9 mouse cellular contexts compared by ENCODE assay signal in genomic region chr7:112158316-112158741, GRCm38 (mm10). TPM values are rescaled to one million over a fixed set of nuclear protein-coding genes. Genes with fewer than 3 reads are reported as not detected.
DNase-seq lines count a peak whose midpoint lies in the region; ATAC-seq lines count a peak whose summit lies in the region.
"Had no signal": no experiment of that assay in that cellular context is flagged by ENCODE, and none has a peak within 500 bp of the region (broad histone marks: within the 10 kb centered on the region; RNA-seq: fewer than 3 reads in every experiment).

No protein-coding gene starts in this region.

- peaks cover 60% of the 10 kb centered on the region for H3K4me1 ChIP-seq in heart, embryonic 10.5 days
- H3K4me1 ChIP-seq in heart, embryonic 15.5 days (replicated peaks): peaks cover 40% of the 10 kb centered on the region
- peaks cover 55% of the 10 kb centered on the region for H3K4me1 ChIP-seq in limb, embryonic 15.5 days
- peaks cover 5% of the 10 kb centered on the region; the same call in 1 of the 2 replicates for H3K4me1 ChIP-seq in neural tube, embryonic 14.5 days (ENCODE audit: control insufficient read depth, insufficient read depth, low read length)

- peak overlapping the region; percentile 63 for H3K9ac ChIP-seq in heart, embryonic 15.5 days
- peak overlapping the region; percentile 35 for H3K9ac ChIP-seq in limb, embryonic 15.5 days
- H3K9ac ChIP-seq in neural tube, embryonic 14.5 days (replicated peaks; ENCODE audit: low read depth, low read length): peak overlapping the region; percentile 65

- peak; percentile 83 for DNase-seq in heart, embryonic 10.5 days (ENCODE audit: low spot score)
- DNase-seq in heart, postnatal 36 days: no peak
- peak; percentile 54 for DNase-seq in ZHBTc4 (ENCODE audit: low read depth, low spot score)
- DNase-seq in cerebellum, postnatal 4 days (ENCODE audit: low spot score in 2 of 2): no peak
- no peak for DNase-seq in urinary bladder, postnatal 4 days (ENCODE audit: low spot score in 2 of 2)

- peak; percentile 65 for ATAC-seq in heart, embryonic 15.5 days (replicated peaks; ENCODE audit: insufficient number of reproducible peaks, insufficient read depth, low FRiP score, low read depth)
- no peak for ATAC-seq in limb, embryonic 15.5 days (ENCODE audit: insufficient number of reproducible peaks, low FRiP score, low TSS enrichment, low read depth)
- peak; percentile 55 for ATAC-seq in neural tube, embryonic 14.5 days (ENCODE audit: low read depth)

- H3K9me3 ChIP-seq in heart, embryonic 10.5 days: no peaks in the 10 kb centered on the region
- H3K9me3 ChIP-seq in heart, embryonic 15.5 days (replicated peaks): no peaks in the 10 kb centered on the region
- H3K9me3 ChIP-seq in limb, embryonic 15.5 days: no peaks in the 10 kb centered on the region
- no peaks in the 10 kb centered on the region for H3K9me3 ChIP-seq in neural tube, embryonic 14.5 days (ENCODE audit: control insufficient read depth, low read length)

- peak overlapping the region; percentile 81 for H3K4me3 ChIP-seq in heart, embryonic 10.5 days
- H3K4me3 ChIP-seq in heart, embryonic 15.5 days: peak overlapping the region; percentile 62
- H3K4me3 ChIP-seq in limb, embryonic 15.5 days: peak overlapping the region; percentile 57
- H3K4me3 ChIP-seq in neural tube, embryonic 14.5 days (ENCODE audit: low read depth, low read length): peak overlapping the region; percentile 38

- WGBS in heart, embryonic 10.5 days: under 1% methylated on average over 23 of the region's 23 CpGs
- 1% methylated on average over 23 of the region's 23 CpGs for WGBS in heart, embryonic 15.5 days
- WGBS in limb, embryonic 15.5 days: under 1% methylated on average over 23 of the region's 23 CpGs
- under 1% methylated on average over 22 of the region's 23 CpGs for WGBS in neural tube, embryonic 14.5 days

- H3K27ac ChIP-seq in heart, embryonic 10.5 days: peak overlapping the region; percentile 90
- H3K27ac ChIP-seq in heart, embryonic 15.5 days: peak overlapping the region; percentile 64
- peak overlapping the region; percentile 68 for H3K27ac ChIP-seq in limb, embryonic 15.5 days
- no peak overlapping the region for H3K27ac ChIP-seq in neural tube, embryonic 14.5 days (ENCODE audit: low read depth, low read length)

- H3K4me2 ChIP-seq in heart, embryonic 15.5 days: peak overlapping the region; percentile 72
- peak overlapping the region; percentile 59 for H3K4me2 ChIP-seq in limb, embryonic 15.5 days
- H3K4me2 ChIP-seq in neural tube, embryonic 14.5 days (ENCODE audit: low read depth, low read length): peak overlapping the region; percentile 62

- intact Hi-C loops in heart, postnatal 36 days (cut with DNase I): no loop called here

- no peaks in the 10 kb centered on the region; the same call in 1 of the 2 replicates for H3K36me3 ChIP-seq in heart, embryonic 10.5 days
- H3K36me3 ChIP-seq in heart, embryonic 15.5 days: no peaks in the 10 kb centered on the region
- H3K36me3 ChIP-seq in limb, embryonic 15.5 days: no peaks in the 10 kb centered on the region
- no peaks in the 10 kb centered on the region for H3K36me3 ChIP-seq in neural tube, embryonic 14.5 days (ENCODE audit: control insufficient read depth, insufficient read depth, low read length)
- H3K36me3 ChIP-seq: G1E had no signal

- peaks cover 17% of the 10 kb centered on the region; the same call in 1 of the 2 replicates for H3K27me3 ChIP-seq in heart, embryonic 10.5 days (ENCODE audit: insufficient read depth, poor library complexity, severe bottlenecking)
- H3K27me3 ChIP-seq in heart, embryonic 15.5 days: peaks cover 20% of the 10 kb centered on the region
- 0 out of 2 replicates have a peak, but pooled peaks cover 5% of the 10 kb centered on the region for H3K27me3 ChIP-seq in limb, embryonic 15.5 days
- H3K27me3 ChIP-seq in neural tube, embryonic 14.5 days (ENCODE audit: control insufficient read depth, insufficient read depth, low read length): no peaks in the 10 kb centered on the region

RNA-seq across cellular contexts. Expression of gene Dkk3, which starts 0.5 kb away (rescaled TPM):
- 59.8 and 101 TPM in 2 replicates for polyA plus RNA-seq in heart, embryonic 10.5 days (2016; fragmentation: Nextera tagmentation; extraction: Ambion mirVana)
- 10 to 100 TPM; 35.5 to 43.5 TPM for total RNA-seq in heart, postnatal 36 days (2021)
- 75.1 and 88.2 TPM in 2 replicates for polyA plus RNA-seq in heart, embryonic 15.5 days (2015; fragmentation: Nextera tagmentation; extraction: Ambion mirVana)
- 99.3 and 106 TPM in 2 replicates for polyA plus RNA-seq in limb, embryonic 15.5 days (2015; fragmentation: Nextera tagmentation; extraction: Ambion mirVana)
- polyA plus RNA-seq in neural tube, embryonic 14.5 days (2014; fragmentation: Nextera tagmentation; extraction: Ambion mirVana): 16.5 and 23.5 TPM in 2 replicates
- polyA plus RNA-seq: G1E had no signal

Comparison
In these comparisons a context has a peak if more than half of its experiments do, and no peak if none do; other contexts are left out.
1. DNase-seq: peak in heart, embryonic 10.5 days (single experiment) and ZHBTc4 (single experiment); none in heart, postnatal 36 days (0 of 2), cerebellum, postnatal 4 days (0 of 2) and urinary bladder, postnatal 4 days (0 of 2).
2. Peak in every context shown above with its lines, with median percentiles within 50 percentile points of each other: H3K4me3 ChIP-seq, H3K4me2 ChIP-seq and H3K9ac ChIP-seq.